Mouse (Mus musculus) hindbrain, embryonic 15.5 days (tissue): ENCODE measurements around the gene Herc3. TPM values are rescaled to one million over a fixed set of nuclear protein-coding genes. Genes with fewer than 3 reads are reported as not detected.
"Not testable (repeated sequence)": the region's sequence is repeated elsewhere in the genome, so short reads cannot be mapped to it uniquely, and the experiment has no call there.

ENCODE experiments used
- ATAC-seq: fragments of 200-750 bp; cut with Nextera tagmentation; 2 replicates; pipeline ENCODE4 v1.8.0; 2017; ENCODE audit warnings: low read depth, moderate number of reproducible peaks, moderate TSS enrichment; ENCODE audit not compliant: low FRiP score
- H3K27ac ChIP-seq: fragments of 300-500 bp; sonication (generic); replicated peaks from 2 replicates; pipeline ENCODE4 v1.5.1; 2015; ENCODE audit warnings: mild to moderate bottlenecking, inconsistent platforms
- H3K27me3 ChIP-seq: fragments of 300-500 bp; sonication (generic); 2 replicates; pipeline ENCODE4 v1.6.1; 2015; ENCODE audit warnings: control low read depth, inconsistent platforms
- H3K36me3 ChIP-seq: fragments of 300-500 bp; sonication (generic); 2 replicates; pipeline ENCODE4 v1.6.1; 2015; ENCODE audit warnings: control low read depth, inconsistent platforms
- H3K4me1 ChIP-seq: fragments of 300-500 bp; sonication (generic); replicated peaks from 2 replicates; pipeline ENCODE4 v1.6.1; 2015; ENCODE audit warnings: control low read depth, inconsistent platforms
- H3K4me2 ChIP-seq: fragments of 300-500 bp; sonication (generic); 2 replicates; pipeline ENCODE4 v1.6.1; 2015; ENCODE audit warnings: moderate library complexity, mild to moderate bottlenecking, inconsistent platforms
- H3K4me3 ChIP-seq: fragments of 300-500 bp; sonication (generic); 2 replicates; pipeline ENCODE4 v1.5.1; 2015; ENCODE audit warnings: mild to moderate bottlenecking, inconsistent platforms
- H3K9ac ChIP-seq: fragments of 300-500 bp; sonication (generic); 2 replicates; pipeline ENCODE4 v1.6.1; 2015; ENCODE audit warnings: inconsistent platforms
- H3K9me3 ChIP-seq: fragments of 300-500 bp; sonication (generic); 2 replicates; pipeline ENCODE4 v1.6.1; 2016; ENCODE audit warnings: control low read depth, inconsistent platforms
- WGBS: fragments of 180-500 bp; shearing (Covaris S2); methylation state at CpG from one replicate; pipeline ENCODE4 v1.1.7; 2015; 5-methylcytosine and 5-hydroxymethylcytosine counted together
- polyA plus RNA-seq: library from polyadenylated mRNA; unstranded; fragments of >200 nt; fragmentation: Nextera tagmentation; extraction: Ambion mirVana; gene quantifications from 2 replicates; pipeline ENCODE4 v1.2.1, GENCODE M21; 2015

Herc3 gene
- polyA plus RNA-seq = 36.5 and 37.5 TPM in 2 replicates

GRCm38 (mm10) chr6:58831232-58832009, at the start of gene Herc3:
Gene Herc3 (plus strand): TSS chr6:58831465.
- Histone ChIP-seq H3K9ac (peak within 1 kb of the TSS; percentile 82), H3K27me3 (no peaks in the 10 kb centered on the region), H3K27ac (peak within 1 kb of the TSS; percentile 92), H3K9me3 (no peaks in the 10 kb centered on the region), H3K36me3 (no peaks in the 10 kb centered on the region), H3K4me3 (peak within 1 kb of the TSS; percentile 89), H3K4me1 (peaks cover 21% of the 10 kb centered on the region), H3K4me2 (peak within 1 kb of the TSS; percentile 69)
- ATAC-seq = peak; percentile 90
- under 1% methylated on average over 71 of the region's 83 CpGs for WGBS

GRCm38 (mm10) chr6:58801394-58801793, 29.9 kb upstream of the Herc3 start:
- Histone ChIP-seq H3K9me3 (no peaks in the 10 kb centered on the region), H3K27ac (no peak overlapping the region), H3K36me3 (no peaks in the 10 kb centered on the region), H3K4me3 (no peak overlapping the region), H3K9ac (no peak overlapping the region), H3K4me1 (no peaks in the 10 kb centered on the region), H3K27me3 (no peaks in the 10 kb centered on the region), H3K4me2 (no peak overlapping the region)
- ATAC-seq = no peak

GRCm38 (mm10) chr6:58814381-58814780, 16.9 kb upstream of the Herc3 start:
- H3K27ac ChIP-seq = no peak overlapping the region
- ATAC-seq = no peak
- H3K4me3 ChIP-seq = no peak overlapping the region
- no peaks in the 10 kb centered on the region for H3K9me3 ChIP-seq
- no peak overlapping the region for H3K9ac ChIP-seq
- no peaks in the 10 kb centered on the region for H3K36me3 ChIP-seq
- H3K27me3 ChIP-seq = no peaks in the 10 kb centered on the region
- H3K4me1 ChIP-seq = no peaks in the 10 kb centered on the region
- H3K4me2 ChIP-seq = no peak overlapping the region

- ATAC-seq, H3K27me3 ChIP-seq, H3K36me3 ChIP-seq, H3K4me3 ChIP-seq, H3K4me1 ChIP-seq, H3K4me2 ChIP-seq, H3K9me3 ChIP-seq, H3K27ac ChIP-seq, H3K9ac ChIP-seq: not testable (repeated sequence)
- WGBS = 94% methylated on average over 6 of the region's 11 CpGs
Measured at GRCm38 (mm10) chr6:58817037-58817436, 14.2 kb upstream of the Herc3 start.

- H3K27ac ChIP-seq = no peak overlapping the region
- 91% methylated on average over 2 of the region's 2 CpGs for WGBS
- ATAC-seq = no peak
- no peaks in the 10 kb centered on the region for H3K9me3 ChIP-seq
- no peaks in the 10 kb centered on the region for H3K27me3 ChIP-seq
- H3K9ac ChIP-seq = no peak overlapping the region
- H3K4me1 ChIP-seq = peaks cover 2% of the 10 kb centered on the region; the same call in 1 of the 2 replicates
- H3K4me2 ChIP-seq = no peak overlapping the region
- no peak overlapping the region for H3K4me3 ChIP-seq
- H3K36me3 ChIP-seq = no peaks in the 10 kb centered on the region
Measured at GRCm38 (mm10) chr6:58825619-58826018, 5.6 kb upstream of the Herc3 start.

GRCm38 (mm10) chr6:58826089-58826488, 5.2 kb upstream of the Herc3 start:
- no peak overlapping the region for H3K27ac ChIP-seq
- H3K36me3 ChIP-seq = no peaks in the 10 kb centered on the region
- H3K9ac ChIP-seq = no peak overlapping the region
- WGBS = 96% methylated on average over 2 of the region's 2 CpGs
- H3K9me3 ChIP-seq = no peaks in the 10 kb centered on the region
- no peak for ATAC-seq
- no peak overlapping the region for H3K4me3 ChIP-seq
- no peaks in the 10 kb centered on the region for H3K27me3 ChIP-seq
- H3K4me1 ChIP-seq = peaks cover 6% of the 10 kb centered on the region; the same call in 1 of the 2 replicates
- H3K4me2 ChIP-seq = no peak overlapping the region

- WGBS = 83% methylated on average over 1 of the region's 1 CpGs
- H3K4me3 ChIP-seq = no peak overlapping the region
- H3K4me1 ChIP-seq = peaks cover 16% of the 10 kb centered on the region
Measured at GRCm38 (mm10) chr6:58828582-58828981, 2.7 kb upstream of the Herc3 start.

GRCm38 (mm10) chr6:58830840-58831231, 429 bp upstream of the Herc3 start:
- Histone ChIP-seq H3K27me3 (no peaks in the 10 kb centered on the region), H3K9me3 (no peaks in the 10 kb centered on the region), H3K4me2 (peak overlapping the region; percentile 69), H3K36me3 (no peaks in the 10 kb centered on the region), H3K27ac (peak overlapping the region; percentile 92), H3K4me3 (peak overlapping the region; percentile 89), H3K9ac (peak overlapping the region; percentile 82), H3K4me1 (peaks cover 21% of the 10 kb centered on the region)
- WGBS = 8% methylated on average over 7 of the region's 7 CpGs
- peak; percentile 54 for ATAC-seq

More at GRCm38 (mm10) chr6:58828582-58828981, 2.7 kb upstream of the Herc3 start:
- Histone ChIP-seq H3K4me2 (no peak overlapping the region), H3K27ac (no peak overlapping the region), H3K27me3 (no peaks in the 10 kb centered on the region), H3K9ac (no peak overlapping the region), H3K9me3 (no peaks in the 10 kb centered on the region), H3K36me3 (no peaks in the 10 kb centered on the region)
- ATAC-seq = no peak

- Histone ChIP-seq H3K4me3 (peak overlapping the region; percentile 89), H3K27me3 (no peaks in the 10 kb centered on the region), H3K27ac (no peak overlapping the region), H3K4me2 (peak overlapping the region; percentile 69), H3K9me3 (no peaks in the 10 kb centered on the region), H3K36me3 (no peaks in the 10 kb centered on the region), H3K9ac (peak overlapping the region; percentile 14; the same call in 1 of the 2 replicates), H3K4me1 (peaks cover 25% of the 10 kb centered on the region)
- ATAC-seq = no peak
- WGBS = 39% methylated on average over 7 of the region's 7 CpGs
Measured at GRCm38 (mm10) chr6:58832591-58833018, 1.3 kb downstream of the Herc3 start.

GRCm38 (mm10) chr6:58834470-58834869, 3.2 kb downstream of the Herc3 start:
- ATAC-seq = no peak
- Histone ChIP-seq H3K27ac (no peak overlapping the region), H3K4me3 (no peak overlapping the region), H3K9ac (no peak overlapping the region), H3K4me2 (no peak overlapping the region), H3K36me3 (no peaks in the 10 kb centered on the region), H3K27me3 (no peaks in the 10 kb centered on the region), H3K9me3 (no peaks in the 10 kb centered on the region), H3K4me1 (peaks cover 37% of the 10 kb centered on the region)
- WGBS = 84% methylated on average over 7 of the region's 7 CpGs

- Histone ChIP-seq H3K4me2 (no peak overlapping the region), H3K9ac (no peak overlapping the region), H3K4me1 (peaks cover 36% of the 10 kb centered on the region), H3K36me3 (no peaks in the 10 kb centered on the region), H3K27me3 (no peaks in the 10 kb centered on the region), H3K9me3 (no peaks in the 10 kb centered on the region), H3K27ac (no peak overlapping the region), H3K4me3 (no peak overlapping the region)
- 78% methylated on average over 1 of the region's 1 CpGs for WGBS
- ATAC-seq = no peak
Measured at GRCm38 (mm10) chr6:58835591-58835990, 4.3 kb downstream of the Herc3 start.

- Histone ChIP-seq H3K4me2 (no peak overlapping the region), H3K27ac (no peak overlapping the region), H3K9me3 (no peaks in the 10 kb centered on the region), H3K27me3 (no peaks in the 10 kb centered on the region), H3K4me3 (no peak overlapping the region), H3K36me3 (no peaks in the 10 kb centered on the region), H3K9ac (no peak overlapping the region), H3K4me1 (peaks cover 31% of the 10 kb centered on the region)
- 87% methylated on average over 2 of the region's 2 CpGs for WGBS
- ATAC-seq = no peak
Measured at GRCm38 (mm10) chr6:58836476-58836875, 5.2 kb downstream of the Herc3 start.
